Mouse (Mus musculus) liver, embryonic 14.5 days (tissue): Measurements from ENCODE around the gene Ttc39a.

Source experiments
- CTCF ChIP-seq: IDR thresholded peaks from 2 replicates; pipeline ENCODE4 v1.5.1; 2016; ENCODE audit warnings: antibody characterized with exemption, low read depth, control low read depth
- EP300 ChIP-seq: IDR thresholded peaks from 2 replicates; pipeline ENCODE4 v1.6.1; 2016; ENCODE audit warnings: antibody characterized with exemption, low read depth

DNA sequence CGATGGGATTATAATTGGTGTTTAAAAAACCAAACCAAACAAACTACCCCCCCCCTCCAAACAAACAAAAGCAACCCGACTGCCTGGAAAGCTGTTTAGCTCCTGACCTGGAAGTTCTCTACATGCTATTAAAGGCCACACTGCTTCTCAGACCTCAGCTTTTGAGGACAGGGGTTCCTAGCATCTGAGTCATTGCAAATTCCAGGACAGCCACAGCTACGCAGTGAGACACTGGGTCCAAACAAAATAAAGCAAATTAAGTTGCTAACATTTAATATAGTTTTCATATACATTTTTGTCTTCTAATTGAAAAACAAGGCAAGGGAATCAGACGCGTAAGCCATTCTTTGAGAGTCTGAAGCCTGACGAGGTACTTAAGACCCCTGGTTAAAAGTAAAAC lies 38.0 kb downstream of the Ttc39a start:
- TF ChIP-seq CTCF (no peak), EP300 (no peak)
